Mouse (Mus musculus): Measurements from ENCODE around the gene Prok2.

DNA sequence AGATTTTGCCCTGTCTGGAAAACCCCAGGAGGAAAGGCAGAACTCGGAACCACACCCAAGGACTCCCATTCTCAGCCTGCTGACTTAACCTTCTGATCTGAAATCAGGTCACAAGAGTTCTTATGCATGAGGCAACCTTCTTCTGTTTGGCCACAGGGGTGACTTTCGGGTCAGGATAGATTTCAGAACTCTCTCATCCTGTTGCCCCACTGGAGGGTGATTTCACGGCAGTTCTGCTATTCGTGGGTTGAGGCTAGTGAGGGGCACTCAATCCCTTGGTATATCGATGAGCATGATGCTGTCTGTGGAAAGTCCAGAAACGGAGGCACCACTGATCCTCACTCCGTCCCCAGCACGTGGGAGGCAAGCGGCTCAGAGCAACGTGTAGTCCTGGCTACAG lies 48.5 kb upstream of the Prok2 start:
- TF ChIP-seq POLR2A (IDR thresholded peaks at IDR 0.05; ENCODE audit: low read depth, low read length) (no peak), GABPA (IDR thresholded peaks at IDR 0.05; ENCODE audit: insufficient replicate concordance, low read depth, low read length) (no peak), E2F4 (IDR thresholded peaks at IDR 0.05; ENCODE audit: insufficient replicate concordance, low read depth, low read length) (no peak), KAT2A (IDR thresholded peaks at IDR 0.05; ENCODE audit: insufficient replicate concordance, low read length) (no peak), CTCF (conservative IDR thresholded peaks at IDR 0.05 in 1 of 2, IDR thresholded peaks at IDR 0.05 in 1 of 2; ENCODE audit: low read depth in 2 of 2, low read length in 2 of 2) (no peak), ELF1 (IDR thresholded peaks at IDR 0.05; ENCODE audit: low read depth, low read length) (no peak), NELFE (IDR thresholded peaks at IDR 0.05; ENCODE audit: low read depth, low read length) (no peak), TBP (conservative IDR thresholded peaks at IDR 0.05; ENCODE audit: low read depth, low read length) (no peak), USF2 (conservative IDR thresholded peaks at IDR 0.05; ENCODE audit: low read depth, low read length) (no peak)
